Mouse (Mus musculus): ENCODE results near the gene Ntng2. TPM values are rescaled to one million over a fixed set of nuclear protein-coding genes. Genes with fewer than 3 reads are reported as not detected.

The Ntng2 gene
- polyA plus RNA-seq, 2 experiments: 0.26 to 3.3 TPM

DNA sequence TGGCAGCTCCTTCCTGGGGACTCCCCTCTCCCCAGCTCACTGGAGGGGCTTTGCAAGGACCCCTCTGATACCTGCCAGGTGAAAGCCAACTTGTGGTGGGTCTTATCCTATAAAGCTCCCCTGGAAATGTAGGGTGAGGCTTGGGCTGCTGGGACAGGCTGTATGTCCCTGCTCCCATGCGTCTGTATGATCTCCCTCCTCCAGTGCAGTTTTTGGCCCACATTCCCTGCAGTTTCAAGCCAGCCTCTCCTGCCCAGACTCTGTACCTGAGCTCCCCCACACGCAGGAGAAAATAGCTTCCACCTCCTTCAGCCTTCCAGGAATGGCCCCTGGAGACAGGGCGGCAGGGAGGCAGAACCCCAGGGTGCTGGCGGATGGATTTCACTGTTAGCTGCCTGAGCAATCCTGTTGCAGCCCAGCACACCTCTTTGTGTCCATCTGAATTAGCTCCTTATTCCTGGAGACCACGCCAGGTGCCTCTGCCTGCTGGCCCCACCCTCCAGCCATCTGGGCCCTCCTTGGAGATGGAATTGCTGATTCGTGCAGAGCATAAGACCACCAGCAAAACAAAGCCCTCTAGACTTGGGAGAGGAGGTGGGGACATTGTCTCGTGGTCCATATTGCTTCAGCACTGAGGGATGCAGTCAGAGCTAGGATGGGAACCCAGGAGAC lies 29.1 kb downstream of the Ntng2 start:
- H3K9ac ChIP-seq (ENCODE audit: low read depth, low read length, severe bottlenecking): no peak overlapping the region
- no peak overlapping the region for H3K4me3 ChIP-seq (replicated peaks; ENCODE audit: low read length)
- H3K9me3 ChIP-seq (ENCODE audit: control insufficient read depth, low read length): no peaks in the 10 kb centered on the region
- no peak overlapping the region for H3K27ac ChIP-seq (replicated peaks; ENCODE audit: low read depth, low read length)
- no peak for TF ChIP-seq POLR2A (IDR thresholded peaks at IDR 0.05; ENCODE audit: borderline replicate concordance, extremely low read depth, insufficient read depth, insufficient read length)
- WGBS: 49% methylated on average over 7 of the region's 7 CpGs
- no peak for DNase-seq (ENCODE audit: low spot score)
- no peak overlapping the region for H3K4me2 ChIP-seq (replicated peaks; ENCODE audit: low read depth, low read length, severe bottlenecking)
- H3K36me3 ChIP-seq (ENCODE audit: control insufficient read depth, insufficient read depth, low read length): no peaks in the 10 kb centered on the region
- no peaks in the 10 kb centered on the region for H3K4me1 ChIP-seq (ENCODE audit: control insufficient read depth, insufficient read depth, low read length)
- no peaks in the 10 kb centered on the region for H3K27me3 ChIP-seq (ENCODE audit: control insufficient read depth, insufficient read depth, low read length)
- ATAC-seq (ENCODE audit: low FRiP score, low read depth): no peak

DNA sequence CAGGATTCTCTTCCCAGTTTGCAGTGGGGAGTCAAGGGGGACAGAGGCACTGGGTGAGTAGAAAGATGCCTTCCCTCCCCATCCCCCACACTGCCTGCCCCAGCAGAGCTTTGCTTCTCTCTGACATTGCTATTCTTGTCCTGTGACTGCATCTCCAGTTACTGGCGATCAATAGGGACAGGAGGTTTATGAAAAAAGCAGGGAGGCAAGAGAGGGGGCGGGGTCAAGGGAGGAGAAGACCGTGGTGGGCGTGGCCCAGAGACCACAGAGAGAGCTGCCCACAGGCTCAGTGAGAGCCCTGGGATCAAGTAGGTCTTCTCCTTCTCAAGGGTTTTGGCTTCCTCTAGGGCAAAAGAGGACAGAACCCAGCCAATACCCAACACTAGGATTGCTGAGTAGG lies 30.5 kb downstream of the Ntng2 start:
- H3K4me3 ChIP-seq (replicated peaks; ENCODE audit: low read length): no peak overlapping the region
- H3K36me3 ChIP-seq (ENCODE audit: control insufficient read depth, insufficient read depth, low read length): no peaks in the 10 kb centered on the region
- no peaks in the 10 kb centered on the region for H3K4me1 ChIP-seq (ENCODE audit: control insufficient read depth, insufficient read depth, low read length)
- H3K4me2 ChIP-seq (replicated peaks; ENCODE audit: low read depth, low read length, severe bottlenecking): no peak overlapping the region
- no peaks in the 10 kb centered on the region for H3K27me3 ChIP-seq (ENCODE audit: control insufficient read depth, insufficient read depth, low read length)
- DNase-seq (ENCODE audit: low spot score): no peak
- no peak for ATAC-seq (ENCODE audit: low FRiP score, low read depth)
- no peaks in the 10 kb centered on the region for H3K9me3 ChIP-seq (ENCODE audit: control insufficient read depth, low read length)
- no peak overlapping the region for H3K27ac ChIP-seq (replicated peaks; ENCODE audit: low read depth, low read length)
- WGBS: 7% methylated on average over 4 of the region's 4 CpGs
- no peak overlapping the region for H3K9ac ChIP-seq (ENCODE audit: low read depth, low read length, severe bottlenecking)
- no peak for TF ChIP-seq POLR2A (IDR thresholded peaks at IDR 0.05; ENCODE audit: borderline replicate concordance, extremely low read depth, insufficient read depth, insufficient read length)

DNA sequence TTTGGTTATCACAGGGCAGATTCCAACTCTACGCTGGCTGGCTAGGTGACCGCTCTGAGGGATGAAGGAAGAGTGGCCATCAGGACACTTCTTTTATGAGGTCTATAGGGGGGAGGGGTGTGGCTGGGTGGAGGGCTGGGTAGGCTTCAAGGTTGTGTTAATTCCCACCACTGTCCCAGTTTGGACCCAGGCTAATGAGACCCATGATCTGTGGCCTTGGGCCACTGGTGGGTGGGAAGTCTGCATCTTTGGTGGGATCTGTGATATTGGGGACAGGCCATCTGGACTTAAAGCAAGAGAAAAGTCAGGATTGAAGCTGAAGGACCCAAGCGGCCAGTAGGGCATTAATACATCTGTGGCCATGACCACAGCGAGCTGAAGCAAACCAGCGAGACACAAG lies 34.0 kb downstream of the Ntng2 start:
- ATAC-seq (ENCODE audit: low FRiP score, low read depth): no peak
- TF ChIP-seq POLR2A (IDR thresholded peaks at IDR 0.05; ENCODE audit: borderline replicate concordance, extremely low read depth, insufficient read depth, insufficient read length): no peak

DNA sequence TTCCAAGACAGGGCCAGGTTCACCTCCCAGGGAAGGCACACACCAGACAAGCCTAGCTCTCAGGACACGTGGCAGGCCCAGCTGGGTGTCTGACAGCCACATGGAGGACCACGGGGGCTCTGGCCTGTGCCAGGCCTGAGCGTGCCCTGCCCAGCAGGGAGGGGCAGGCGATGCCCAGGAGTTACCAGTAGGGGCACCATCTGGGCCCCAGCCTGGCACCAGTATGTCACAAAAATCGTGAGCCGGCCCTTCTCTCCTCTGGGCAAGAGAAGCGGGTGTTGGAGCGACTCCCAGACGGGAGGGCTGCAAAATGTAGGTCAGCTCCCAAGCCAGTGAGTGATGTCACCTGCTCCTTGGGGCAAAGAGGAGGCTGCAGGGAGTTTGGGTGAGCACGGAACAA lies 34.9 kb downstream of the Ntng2 start:
- H3K27me3 ChIP-seq (ENCODE audit: control insufficient read depth, insufficient read depth, low read length): no peaks in the 10 kb centered on the region
- 66% methylated on average over 10 of the region's 10 CpGs for WGBS

More for the DNA sequence above, 34.0 kb downstream of the Ntng2 start:
- no peaks in the 10 kb centered on the region for H3K4me1 ChIP-seq (ENCODE audit: control insufficient read depth, insufficient read depth, low read length)
- H3K9me3 ChIP-seq (ENCODE audit: control insufficient read depth, low read length): no peaks in the 10 kb centered on the region
- H3K4me2 ChIP-seq (replicated peaks; ENCODE audit: low read depth, low read length, severe bottlenecking): no peak overlapping the region
- no peak overlapping the region for H3K27ac ChIP-seq (replicated peaks; ENCODE audit: low read depth, low read length)
- H3K36me3 ChIP-seq (ENCODE audit: control insufficient read depth, insufficient read depth, low read length): no peaks in the 10 kb centered on the region
- H3K9ac ChIP-seq (ENCODE audit: low read depth, low read length, severe bottlenecking): no peak overlapping the region
- H3K27me3 ChIP-seq (ENCODE audit: control insufficient read depth, insufficient read depth, low read length): no peaks in the 10 kb centered on the region
- WGBS: 86% methylated on average over 5 of the region's 5 CpGs
- DNase-seq (ENCODE audit: low spot score): no peak
- H3K4me3 ChIP-seq (replicated peaks; ENCODE audit: low read length): no peak overlapping the region

DNA sequence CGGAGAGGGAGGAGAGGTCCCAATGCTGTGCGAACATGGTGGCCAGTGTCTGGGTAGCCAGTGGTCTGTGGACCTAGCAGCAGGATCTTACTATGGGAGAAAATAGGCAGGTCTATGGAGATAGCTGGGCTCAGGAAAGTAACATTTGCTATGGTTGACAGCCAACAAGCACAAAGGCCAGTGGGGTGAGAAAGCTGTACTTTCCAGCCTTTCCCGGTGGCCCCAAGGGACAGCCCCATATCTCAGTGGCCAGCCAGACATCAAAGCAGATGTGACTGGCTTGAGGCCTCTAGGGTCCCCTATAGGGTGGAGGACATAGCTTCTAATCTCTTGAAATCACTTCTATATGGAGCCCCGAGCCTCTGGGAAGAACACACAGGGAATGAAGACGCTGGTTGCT lies 35.8 kb downstream of the Ntng2 start:
- DNase-seq (ENCODE audit: low spot score) (no peak), ATAC-seq (ENCODE audit: low FRiP score, low read depth) (no peak)
- Histone ChIP-seq H3K27me3 (ENCODE audit: control insufficient read depth, insufficient read depth, low read length) (no peaks in the 10 kb centered on the region), H3K4me2 (replicated peaks; ENCODE audit: low read depth, low read length, severe bottlenecking) (no peak overlapping the region), H3K9me3 (ENCODE audit: control insufficient read depth, low read length) (no peaks in the 10 kb centered on the region), H3K4me3 (replicated peaks; ENCODE audit: low read length) (no peak overlapping the region), H3K36me3 (ENCODE audit: control insufficient read depth, insufficient read depth, low read length) (no peaks in the 10 kb centered on the region), H3K9ac (ENCODE audit: low read depth, low read length, severe bottlenecking) (no peak overlapping the region), H3K4me1 (ENCODE audit: control insufficient read depth, insufficient read depth, low read length) (no peaks in the 10 kb centered on the region), H3K27ac (replicated peaks; ENCODE audit: low read depth, low read length) (no peak overlapping the region)
- TF ChIP-seq POLR2A (IDR thresholded peaks at IDR 0.05; ENCODE audit: borderline replicate concordance, extremely low read depth, insufficient read depth, insufficient read length): no peak
- WGBS: 85% methylated on average over 5 of the region's 5 CpGs

More for the DNA sequence above, 34.9 kb downstream of the Ntng2 start:
- ATAC-seq (ENCODE audit: low FRiP score, low read depth): no peak
- no peak overlapping the region for H3K9ac ChIP-seq (ENCODE audit: low read depth, low read length, severe bottlenecking)
- no peak for DNase-seq (ENCODE audit: low spot score)
- H3K36me3 ChIP-seq (ENCODE audit: control insufficient read depth, insufficient read depth, low read length): no peaks in the 10 kb centered on the region
- H3K4me1 ChIP-seq (ENCODE audit: control insufficient read depth, insufficient read depth, low read length): no peaks in the 10 kb centered on the region
- no peaks in the 10 kb centered on the region for H3K9me3 ChIP-seq (ENCODE audit: control insufficient read depth, low read length)
- no peak overlapping the region for H3K27ac ChIP-seq (replicated peaks; ENCODE audit: low read depth, low read length)
- TF ChIP-seq POLR2A (IDR thresholded peaks at IDR 0.05; ENCODE audit: borderline replicate concordance, extremely low read depth, insufficient read depth, insufficient read length): no peak
- no peak overlapping the region for H3K4me3 ChIP-seq (replicated peaks; ENCODE audit: low read length)
- no peak overlapping the region for H3K4me2 ChIP-seq (replicated peaks; ENCODE audit: low read depth, low read length, severe bottlenecking)
